Mouse (Mus musculus) lung, embryonic 16.5 days (tissue): ENCODE data around the gene Nod1. TPM values are rescaled to one million over a fixed set of nuclear protein-coding genes. Genes with fewer than 3 reads are reported as not detected.

Source experiments
- ATAC-seq: fragments of 200-750 bp; cut with Nextera tagmentation; 2 replicates; pipeline ENCODE4 v1.8.0; 2017; ENCODE audit warnings: low read depth, mild to moderate bottlenecking, moderate library complexity
- H3K27ac ChIP-seq: fragments of 300-500 bp; sonication (generic); 2 replicates; pipeline ENCODE4 v1.5.1; 2014; ENCODE audit warnings: mild to moderate bottlenecking, control low read depth, low read length
- H3K27me3 ChIP-seq: fragments of 300-500 bp; sonication (generic); 2 replicates; pipeline ENCODE4 v1.6.1; 2014; ENCODE audit warnings: low read depth, low read length, mixed read lengths; ENCODE audit not compliant: control insufficient read depth, insufficient read depth
- H3K36me3 ChIP-seq: fragments of 300-500 bp; sonication (generic); 2 replicates; pipeline ENCODE4 v1.6.1; 2014; ENCODE audit warnings: low read length; ENCODE audit not compliant: control insufficient read depth, insufficient read depth
- H3K4me1 ChIP-seq: fragments of 300-500 bp; sonication (generic); replicated peaks from 2 replicates; pipeline ENCODE4 v1.6.1; 2014; ENCODE audit warnings: low read length, mixed read lengths; ENCODE audit not compliant: control insufficient read depth, insufficient read depth
- H3K4me2 ChIP-seq: fragments of 300-500 bp; sonication (generic); 2 replicates; pipeline ENCODE4 v1.6.1; 2014; ENCODE audit warnings: low read depth, low read length, control low read depth
- H3K4me3 ChIP-seq: fragments of 300-500 bp; sonication (generic); 2 replicates; pipeline ENCODE4 v1.5.1; 2014; ENCODE audit warnings: mild to moderate bottlenecking, low read length, control low read depth
- H3K9ac ChIP-seq: fragments of 300-500 bp; sonication (generic); 2 replicates; pipeline ENCODE4 v1.6.1; 2014; ENCODE audit warnings: low read length, control low read depth
- H3K9me3 ChIP-seq: fragments of 300-500 bp; sonication (generic); 2 replicates; pipeline ENCODE4 v1.6.1; 2016; ENCODE audit warnings: low read length; ENCODE audit not compliant: control insufficient read depth
- WGBS: fragments of 180-500 bp; shearing (Covaris S2); extraction: QIAGEN DNeasy Blood & Tissue Kit; methylation state at CpG from one replicate; pipeline ENCODE4 v1.1.7; 2014; 5-methylcytosine and 5-hydroxymethylcytosine counted together
- polyA plus RNA-seq: library from polyadenylated mRNA; unstranded; fragments of >200 nt; fragmentation: Nextera tagmentation; extraction: Ambion mirVana; gene quantifications from 2 replicates; pipeline ENCODE4 v1.2.1, GENCODE M21; 2015

The Nod1 gene
- polyA plus RNA-seq, 1 experiment from 2014 or later, result 9.5 TPM

- no peak overlapping the region for H3K4me2 ChIP-seq
- H3K9ac ChIP-seq, result no peak overlapping the region
- peaks cover 4% of the 10 kb centered on the region; the same call in 1 of the 2 replicates for H3K4me1 ChIP-seq
- no peak for ATAC-seq
- H3K36me3 ChIP-seq, result no peaks in the 10 kb centered on the region
- no peaks in the 10 kb centered on the region for H3K9me3 ChIP-seq
- 66% methylated on average over 2 of the region's 2 CpGs for WGBS
- no peak overlapping the region for H3K4me3 ChIP-seq
- no peak overlapping the region for H3K27ac ChIP-seq
- no peaks in the 10 kb centered on the region for H3K27me3 ChIP-seq
Observed at GRCm38 (mm10) chr6:54991189-54991588, 18.8 kb upstream of the Nod1 start.

- no peak for ATAC-seq
- Histone ChIP-seq H3K4me3 (no peak overlapping the region), H3K27ac (no peak overlapping the region), H3K9me3 (no peaks in the 10 kb centered on the region), H3K9ac (no peak overlapping the region), H3K4me1 (peaks cover 4% of the 10 kb centered on the region; the same call in 1 of the 2 replicates), H3K36me3 (no peaks in the 10 kb centered on the region), H3K27me3 (no peaks in the 10 kb centered on the region), H3K4me2 (no peak overlapping the region)
- WGBS, result 88% methylated on average over 6 of the region's 6 CpGs
Observed at GRCm38 (mm10) chr6:54988141-54988540, 15.7 kb upstream of the Nod1 start.

- Histone ChIP-seq H3K36me3 (no peaks in the 10 kb centered on the region), H3K9me3 (no peaks in the 10 kb centered on the region), H3K4me1 (no peaks in the 10 kb centered on the region), H3K9ac (no peak overlapping the region), H3K4me3 (no peak overlapping the region), H3K27ac (no peak overlapping the region), H3K4me2 (no peak overlapping the region), H3K27me3 (no peaks in the 10 kb centered on the region)
- 89% methylated on average over 8 of the region's 8 CpGs for whole genome bisulfite sequencing
- no peak for ATAC-seq
Observed at GRCm38 (mm10) chr6:54984096-54984495, 11.7 kb upstream of the Nod1 start.

- Histone ChIP-seq H3K9me3 (no peaks in the 10 kb centered on the region), H3K27me3 (no peaks in the 10 kb centered on the region), H3K4me1 (no peaks in the 10 kb centered on the region), H3K36me3 (no peaks in the 10 kb centered on the region), H3K27ac (no peak overlapping the region), H3K9ac (no peak overlapping the region), H3K4me2 (no peak overlapping the region), H3K4me3 (no peak overlapping the region)
- no peak for ATAC-seq
- 83% methylated on average over 4 of the region's 4 CpGs for WGBS
Observed at GRCm38 (mm10) chr6:54983526-54984050, 11.2 kb upstream of the Nod1 start.

- no peak for ATAC-seq
- 92% methylated on average over 6 of the region's 6 CpGs for WGBS
- Histone ChIP-seq H3K4me1 (no peaks in the 10 kb centered on the region), H3K9me3 (no peaks in the 10 kb centered on the region), H3K36me3 (no peaks in the 10 kb centered on the region), H3K4me2 (no peak overlapping the region), H3K9ac (no peak overlapping the region), H3K27ac (no peak overlapping the region), H3K27me3 (no peaks in the 10 kb centered on the region), H3K4me3 (no peak overlapping the region)
Observed at GRCm38 (mm10) chr6:54979426-54979825, 7.0 kb upstream of the Nod1 start.

- Histone ChIP-seq H3K27me3 (no peaks in the 10 kb centered on the region), H3K36me3 (no peaks in the 10 kb centered on the region), H3K9ac (no peak overlapping the region), H3K4me3 (no peak overlapping the region), H3K27ac (no peak overlapping the region), H3K4me2 (no peak overlapping the region), H3K4me1 (peaks cover 14% of the 10 kb centered on the region), H3K9me3 (no peaks in the 10 kb centered on the region)
- no peak for ATAC-seq
- WGBS, result 47% methylated on average over 1 of the region's 1 CpGs
Observed at GRCm38 (mm10) chr6:54975616-54976015, 3.2 kb upstream of the Nod1 start.

GRCm38 (mm10) chr6:54974501-54974900 is 2.1 kb upstream of the Nod1 start:
- H3K9ac ChIP-seq, result no peak overlapping the region
- WGBS, result 61% methylated on average over 5 of the region's 5 CpGs
- H3K4me2 ChIP-seq, result no peak overlapping the region
- H3K9me3 ChIP-seq, result no peaks in the 10 kb centered on the region
- H3K27me3 ChIP-seq, result no peaks in the 10 kb centered on the region
- no peak overlapping the region for H3K4me3 ChIP-seq
- H3K4me1 ChIP-seq, result peaks cover 14% of the 10 kb centered on the region
- no peaks in the 10 kb centered on the region for H3K36me3 ChIP-seq
- H3K27ac ChIP-seq, result no peak overlapping the region
- no peak for ATAC-seq

- peak overlapping the region; percentile 62 for H3K4me2 ChIP-seq
- H3K36me3 ChIP-seq, result no peaks in the 10 kb centered on the region
- no peaks in the 10 kb centered on the region for H3K9me3 ChIP-seq
- H3K9ac ChIP-seq, result peak overlapping the region; percentile 74
- H3K27me3 ChIP-seq, result no peaks in the 10 kb centered on the region
- H3K4me1 ChIP-seq, result peaks cover 14% of the 10 kb centered on the region
- 7% methylated on average over 5 of the region's 5 CpGs for WGBS
- H3K4me3 ChIP-seq, result peak overlapping the region; percentile 66
- ATAC-seq, result peak; percentile 43; the same call in 1 of the 2 replicates
- H3K27ac ChIP-seq, result peak overlapping the region; percentile 36
Observed at GRCm38 (mm10) chr6:54972929-54973211, 458 bp upstream of the Nod1 start.

GRCm38 (mm10) chr6:54971731-54972110 is 691 bp downstream of the Nod1 start:
- Histone ChIP-seq H3K4me3 (peak overlapping the region; percentile 66), H3K9me3 (no peaks in the 10 kb centered on the region), H3K36me3 (no peaks in the 10 kb centered on the region), H3K27ac (peak overlapping the region; percentile 72), H3K9ac (peak overlapping the region; percentile 74), H3K4me2 (peak overlapping the region; percentile 62), H3K4me1 (peaks cover 14% of the 10 kb centered on the region), H3K27me3 (no peaks in the 10 kb centered on the region)
- peak; percentile 46 for ATAC-seq
- 15% methylated on average over 8 of the region's 8 CpGs for WGBS

GRCm38 (mm10) chr6:54970506-54970905 is 1.9 kb downstream of the Nod1 start:
- no peak overlapping the region for H3K4me3 ChIP-seq
- no peaks in the 10 kb centered on the region for H3K27me3 ChIP-seq
- no peak overlapping the region for H3K9ac ChIP-seq
- no peaks in the 10 kb centered on the region for H3K9me3 ChIP-seq
- no peak overlapping the region for H3K27ac ChIP-seq
- no peak for ATAC-seq
- no peaks in the 10 kb centered on the region for H3K36me3 ChIP-seq
- H3K4me1 ChIP-seq, result peaks cover 14% of the 10 kb centered on the region
- no peak overlapping the region for H3K4me2 ChIP-seq
- 59% methylated on average over 9 of the region's 9 CpGs for WGBS
